Mouse (Mus musculus) kidney, adult 11 months (tissue): ENCODE results near the gene Nol9.
A peak's percentile ranks its signal among the peaks of the same experiment; 100 is the strongest.
"Not testable (repeated sequence)": the region's sequence is repeated elsewhere in the genome, so short reads cannot be mapped to it uniquely, and the experiment has no call there.

Source experiments
- DNase-seq: peaks from one replicate; pipeline ENCODE4 v3.0.0; 2022

Nol9 gene

DNA sequence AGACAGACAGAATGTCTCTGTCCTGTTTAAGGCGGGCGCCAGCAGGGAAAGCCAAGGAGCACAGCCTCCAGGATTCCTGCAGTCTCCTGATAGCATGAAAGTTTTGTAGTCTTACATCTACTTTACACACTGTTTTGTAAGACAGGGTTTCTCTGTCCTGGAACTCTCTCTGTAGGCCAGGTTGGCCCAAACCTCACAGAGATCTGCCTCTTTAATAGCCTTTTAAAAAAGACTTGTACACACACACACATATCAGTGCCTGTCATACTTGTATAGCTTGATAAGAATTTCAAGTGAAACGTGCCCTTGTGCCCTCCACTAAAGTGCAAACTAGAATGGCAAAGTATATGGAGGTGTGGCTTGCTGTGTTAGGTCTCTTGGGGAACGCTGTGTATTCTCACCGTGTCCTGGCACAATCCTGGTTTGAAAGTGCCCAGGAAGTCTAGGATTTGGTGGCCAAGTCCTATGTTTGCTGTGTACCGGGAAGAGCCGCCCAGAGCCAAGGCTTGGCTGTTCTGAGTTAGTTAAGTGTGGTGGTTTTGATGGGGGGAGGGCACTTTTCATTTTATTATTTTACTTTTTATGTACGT, 27.9 kb upstream of the Nol9 start:
- DNase-seq, result no peak

DNA sequence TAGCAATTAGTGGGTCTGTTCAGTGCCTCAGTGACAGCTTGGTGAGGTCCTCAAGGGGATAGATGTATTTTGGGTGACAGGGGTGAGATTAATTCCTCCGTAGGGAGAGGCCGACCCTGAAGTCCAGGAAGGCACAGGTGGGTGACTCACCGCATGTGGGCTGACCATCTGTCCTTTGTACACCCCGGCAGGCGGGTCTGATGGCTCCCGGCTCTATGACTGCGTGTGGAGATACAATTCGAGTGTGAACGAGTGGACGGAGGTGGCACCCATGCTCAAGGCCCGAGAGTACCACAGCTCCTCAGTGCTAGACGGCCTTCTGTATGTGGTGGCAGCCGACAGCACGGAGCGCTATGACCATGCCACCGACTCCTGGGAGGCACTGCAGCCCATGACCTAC, 27.0 kb upstream of the Nol9 start:
- no peak for DNase-seq

- peak; percentile 86 for DNase-seq
Measured at GRCm38 (mm10) chr4:152013036-152013813, 25.9 kb upstream of the Nol9 start.

GRCm38 (mm10) chr4:152019073-152019472, 20.0 kb upstream of the Nol9 start:
- DNase-seq, result no peak

GRCm38 (mm10) chr4:152020024-152020423, 19.1 kb upstream of the Nol9 start:
- no peak for DNase-seq

DNA sequence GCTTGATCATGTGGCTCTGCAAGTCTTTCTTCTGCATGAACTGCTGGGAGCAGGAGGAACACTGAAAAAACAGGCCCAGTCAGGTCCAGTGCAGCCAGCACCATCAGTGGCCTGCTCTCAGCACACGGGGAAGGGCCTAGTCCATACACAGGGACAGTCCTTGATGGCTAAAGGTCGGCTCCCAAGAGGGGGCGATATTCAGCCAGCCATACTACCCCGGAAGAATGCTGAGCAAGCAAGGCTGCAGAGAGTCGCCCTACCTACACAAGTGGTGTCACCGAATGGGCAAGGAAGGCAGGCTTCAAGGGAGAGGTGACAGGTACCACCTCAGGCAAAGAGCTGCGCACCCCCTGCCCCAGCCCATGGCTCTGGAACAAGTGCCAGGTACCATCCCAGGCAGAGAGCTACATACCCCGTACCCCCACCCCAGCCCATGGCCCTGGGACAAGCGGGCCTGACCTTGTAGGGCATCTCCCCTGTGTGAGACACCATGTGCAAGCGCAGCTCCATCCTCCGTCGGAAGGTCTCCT, 17.5 kb upstream of the Nol9 start:
- DNase-seq, result no peak

DNA sequence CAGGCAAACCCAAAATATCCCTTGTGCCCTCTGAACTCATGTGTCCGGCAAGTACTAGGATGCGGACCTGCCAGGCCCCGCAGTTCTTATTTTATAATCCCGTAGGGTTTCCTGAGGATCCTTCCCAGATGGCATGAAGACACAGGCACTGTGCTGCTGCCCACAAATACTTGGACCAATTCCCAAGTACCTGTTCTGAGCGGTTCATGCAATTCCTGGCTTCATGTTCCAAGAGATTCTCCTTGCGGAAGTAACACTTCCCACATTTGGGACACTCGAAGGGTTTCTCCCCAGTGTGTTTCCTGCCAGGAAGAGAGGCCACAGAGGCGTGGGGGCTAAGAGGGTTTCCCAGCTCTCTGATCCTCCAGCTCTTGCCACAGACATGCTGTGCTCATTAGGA, 16.6 kb upstream of the Nol9 start:
- no peak for DNase-seq

GRCm38 (mm10) chr4:152024525-152024924, 14.6 kb upstream of the Nol9 start:
- no peak for DNase-seq

- no peak for DNase-seq
Measured at GRCm38 (mm10) chr4:152026751-152027508, 12.2 kb upstream of the Nol9 start.

DNA sequence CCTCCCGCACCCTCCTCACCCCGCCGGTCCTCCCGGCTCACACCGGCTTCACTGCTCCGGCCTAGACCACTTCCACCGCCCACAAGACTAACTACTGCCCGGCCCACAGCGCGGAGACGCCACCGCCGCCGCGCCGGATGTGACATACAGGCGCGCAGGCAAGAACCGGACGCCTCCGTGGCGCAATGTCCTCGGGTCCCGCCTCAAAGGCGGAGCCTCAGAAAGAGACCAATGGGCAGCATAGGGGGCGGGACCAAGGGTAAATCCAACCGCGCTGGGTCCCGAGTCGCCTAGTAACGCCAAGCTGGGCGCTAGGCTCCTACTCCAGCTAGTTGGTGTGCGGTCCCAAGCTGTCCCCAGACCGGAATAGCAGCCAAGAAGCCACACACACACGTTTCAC, 11.6 kb upstream of the Nol9 start, which contains the start of gene Zbtb48:
Gene Zbtb48 (minus strand): TSS at position 148 of the 400 bp plus-strand sequence.
- peak; percentile 98 for DNase-seq

DNA sequence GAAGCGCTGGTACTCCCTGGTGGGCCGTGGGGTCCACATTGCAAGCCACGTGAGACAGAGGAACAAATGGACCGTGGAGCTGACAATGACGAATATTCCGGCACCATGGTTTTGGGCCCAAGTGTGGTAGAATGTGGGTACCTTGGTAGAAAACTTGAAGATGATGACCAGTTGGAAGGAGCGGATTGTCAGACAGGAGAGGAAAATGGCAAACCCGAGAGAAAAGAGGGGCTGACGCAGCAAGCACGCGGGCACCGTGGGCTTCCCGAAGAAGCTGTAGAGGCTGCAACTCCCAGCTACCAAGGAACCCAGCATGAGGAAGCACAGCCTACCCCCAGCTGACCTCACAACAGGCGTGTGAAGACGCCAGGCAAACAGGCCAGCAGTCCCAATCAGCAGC, 10.7 kb upstream of the Nol9 start:
- no peak for DNase-seq

DNA sequence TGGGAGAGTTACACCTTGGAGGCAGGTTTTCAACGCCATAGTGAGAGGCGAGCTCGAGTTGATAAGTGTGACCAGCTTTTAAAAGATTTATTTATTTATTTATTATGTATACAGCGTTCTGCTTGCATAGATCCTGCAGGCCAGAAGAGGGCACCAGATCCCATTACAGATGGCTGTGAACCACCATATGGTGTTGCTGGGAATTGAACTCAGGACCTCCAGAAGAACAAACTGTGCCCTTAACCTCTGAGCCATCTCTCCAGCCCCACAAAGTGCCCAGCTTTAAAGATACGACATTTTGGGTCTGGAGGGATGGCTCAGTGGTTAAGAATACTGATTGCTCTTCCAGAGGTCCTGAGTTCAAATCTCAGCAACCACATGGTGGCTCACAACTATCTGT, 10.0 kb upstream of the Nol9 start:
- no peak for DNase-seq

- DNase-seq, result no peak
Measured at GRCm38 (mm10) chr4:152029997-152030396, 9.1 kb upstream of the Nol9 start.

DNA sequence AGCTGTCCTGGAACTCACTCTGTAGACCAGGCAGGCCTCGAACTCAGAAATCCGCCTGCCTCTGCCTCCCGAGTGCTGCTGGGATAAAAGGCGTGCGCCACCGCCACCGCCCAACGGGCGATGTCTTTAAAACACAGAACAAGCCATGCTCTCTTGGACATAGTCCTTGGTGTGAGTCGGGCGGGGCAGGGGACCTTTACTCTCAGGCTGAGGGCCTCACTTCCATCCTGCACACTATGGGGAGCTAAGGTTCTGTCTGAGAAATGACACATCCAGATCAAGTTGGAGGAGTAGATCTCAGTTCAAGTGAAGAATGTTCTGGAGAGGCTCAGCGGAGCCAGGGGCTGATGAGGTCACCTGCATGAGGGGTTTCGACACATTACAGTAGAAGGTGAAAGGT, 6.2 kb upstream of the Nol9 start:
- DNase-seq, result no peak

DNA sequence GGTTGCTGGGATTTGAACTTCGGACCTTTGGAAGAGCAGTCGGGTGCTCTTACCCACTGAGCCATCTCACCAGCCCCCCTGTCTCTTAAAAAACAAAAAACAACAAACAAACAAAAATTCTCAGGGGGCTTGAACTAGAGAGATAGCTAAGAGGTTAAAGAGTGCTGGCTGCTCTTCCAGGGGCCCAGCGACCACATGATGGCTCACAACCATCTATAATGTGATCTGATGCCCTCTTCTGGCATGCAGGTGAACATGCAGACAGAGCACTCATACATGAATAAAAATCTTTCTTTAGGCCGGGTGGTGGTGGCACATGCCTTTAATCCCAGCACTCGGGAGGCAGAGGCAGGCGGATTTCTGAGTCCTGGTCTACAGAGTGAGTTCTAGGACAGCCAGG, 2.7 kb upstream of the Nol9 start:
- DNase-seq, result not testable (repeated sequence)

DNA sequence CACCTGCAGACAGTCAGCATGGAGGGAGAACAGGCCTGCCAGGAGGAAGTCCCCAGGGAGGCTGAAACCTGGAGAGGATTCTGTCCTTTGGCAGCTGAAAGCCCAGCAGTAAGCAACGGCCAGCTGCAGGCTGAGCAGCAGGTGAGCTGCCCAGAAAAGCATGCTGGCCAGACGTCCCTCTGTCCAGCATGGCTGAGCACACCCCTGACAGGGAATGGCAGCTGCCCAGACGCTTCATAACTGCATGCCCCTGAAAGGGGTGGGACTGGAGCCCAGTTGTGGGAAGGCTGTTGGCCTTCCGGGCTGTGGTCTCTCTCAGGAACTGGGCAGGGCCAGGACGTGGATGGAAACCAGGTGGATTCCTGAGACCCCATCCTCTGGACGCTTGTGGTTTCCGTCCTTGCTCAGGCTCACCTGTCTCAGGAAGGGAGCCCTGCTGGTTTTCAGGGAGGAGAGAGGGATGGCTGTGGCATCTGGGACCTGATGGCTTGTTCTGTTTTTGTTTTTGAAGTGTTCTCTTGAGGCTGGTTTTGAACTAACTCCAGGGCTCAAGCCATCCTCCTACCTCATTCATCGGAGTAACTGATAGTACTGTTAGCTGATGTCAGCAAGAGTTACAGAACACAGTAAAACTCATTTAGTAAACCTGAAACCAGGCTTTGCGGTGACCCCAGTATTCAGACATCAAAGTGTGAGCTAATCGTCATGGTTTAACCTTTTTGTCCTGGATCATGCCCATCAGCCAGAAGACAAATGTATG, 716 bp upstream of the Nol9 start, which contains the start of gene Tas1r1:
Gene Tas1r1 (minus strand): TSS at position 344 of the 760 bp plus-strand sequence.
- DNase-seq, result no peak

- DNase-seq, result no peak
Measured at GRCm38 (mm10) chr4:152039831-152040310, 750 bp downstream of the Nol9 start.

DNA sequence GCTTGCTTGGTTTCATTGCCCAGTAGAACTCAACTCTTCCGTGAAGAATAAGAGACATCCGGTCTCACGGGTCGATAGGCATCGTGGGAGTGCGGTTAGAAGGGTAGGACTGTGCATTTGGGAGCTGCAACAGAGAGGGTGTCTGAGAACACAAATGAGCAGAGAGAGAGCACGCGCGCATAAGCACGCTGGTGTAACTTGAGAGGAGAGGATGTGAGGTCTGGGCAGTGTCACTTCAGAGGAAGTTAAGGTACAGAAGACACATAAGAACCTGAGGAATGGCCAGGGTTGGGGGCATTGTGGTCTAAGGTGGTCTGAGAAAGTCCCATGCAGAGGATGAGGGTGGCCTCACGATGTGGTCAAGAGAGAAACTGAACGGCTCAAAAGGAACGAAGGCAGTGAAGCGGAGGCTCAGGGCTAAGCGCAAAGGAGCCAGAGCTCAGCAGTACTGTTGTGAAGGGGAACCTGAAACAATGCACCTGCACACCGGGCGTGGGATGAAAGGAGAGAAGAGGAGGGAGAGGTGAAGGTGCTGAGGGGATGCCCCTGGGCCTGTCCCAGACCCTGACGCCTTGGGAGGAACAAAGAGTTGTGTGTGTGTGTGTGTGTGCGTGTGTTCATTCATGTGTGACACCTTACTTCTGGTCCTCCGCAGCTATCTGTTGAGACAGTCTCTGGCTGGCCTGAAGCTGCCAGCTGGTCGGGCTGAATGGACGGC, 3.0 kb downstream of the Nol9 start:
- DNase-seq, result no peak

GRCm38 (mm10) chr4:152043171-152043570, 4.0 kb downstream of the Nol9 start:
- DNase-seq, result no peak

- peak; percentile 62 for DNase-seq
Measured at GRCm38 (mm10) chr4:152044609-152045008, 5.5 kb downstream of the Nol9 start.

DNA sequence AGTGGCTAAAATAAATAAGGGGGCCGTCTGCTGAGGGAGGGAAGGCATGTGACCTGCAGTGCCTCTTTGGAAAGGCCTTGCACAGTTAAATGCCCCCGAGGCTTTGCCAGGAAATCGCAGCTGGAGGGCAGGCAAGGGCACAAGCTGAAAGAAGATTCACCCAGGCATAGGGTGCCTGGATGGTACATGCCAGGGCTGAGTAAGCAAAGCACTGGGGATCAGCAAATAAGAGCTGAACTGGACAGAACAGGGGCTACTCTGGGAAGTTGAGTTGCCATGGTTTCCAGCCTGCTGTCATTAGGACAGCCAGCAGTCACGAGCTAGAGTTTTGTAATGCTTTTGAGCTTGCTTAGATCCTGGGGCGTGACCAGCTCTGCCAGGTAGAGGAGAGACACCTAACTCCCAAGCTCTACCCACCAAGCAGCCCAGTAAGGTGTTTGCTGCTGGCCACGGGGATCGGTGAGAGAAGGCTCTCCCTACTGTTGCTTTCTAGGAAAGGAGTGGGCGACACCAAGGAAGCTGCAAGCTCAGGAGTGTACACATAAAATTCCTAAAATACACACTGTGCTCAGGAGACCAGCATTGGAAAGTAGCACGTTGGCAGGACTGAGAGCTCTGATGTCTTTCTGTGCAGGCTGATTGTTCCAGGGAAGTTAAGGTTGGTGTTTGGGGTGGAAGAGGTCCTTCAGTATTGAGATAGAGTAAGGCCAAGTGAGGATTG, 23.4 kb downstream of the Nol9 start:
- peak; percentile 87 for DNase-seq
